Mouse (Mus musculus) lung, embryonic 15.5 days (tissue): ENCODE data around the gene Gdpgp1. TPM values are rescaled to one million over a fixed set of nuclear protein-coding genes. Genes with fewer than 3 reads are reported as not detected.

ENCODE experiments used
- ATAC-seq: fragments of 200-750 bp; cut with Nextera tagmentation; 2 replicates; pipeline ENCODE4 v1.8.0; 2017; ENCODE audit warnings: moderate number of reproducible peaks, borderline replicate concordance; ENCODE audit not compliant: low FRiP score, low TSS enrichment; ENCODE audit errors: extremely low read depth
- H3K27ac ChIP-seq: fragments of 300-500 bp; sonication (generic); 2 replicates; pipeline ENCODE4 v1.5.1; 2015; ENCODE audit warnings: moderate library complexity, mild to moderate bottlenecking, inconsistent platforms
- H3K27me3 ChIP-seq: fragments of 300-500 bp; sonication (generic); 2 replicates; pipeline ENCODE4 v1.6.1; 2015; ENCODE audit warnings: inconsistent platforms
- H3K36me3 ChIP-seq: fragments of 300-500 bp; sonication (generic); 2 replicates; pipeline ENCODE4 v1.6.1; 2015; ENCODE audit warnings: inconsistent platforms
- H3K4me1 ChIP-seq: fragments of 300-500 bp; sonication (generic); 2 replicates; pipeline ENCODE4 v1.6.1; 2015; ENCODE audit warnings: inconsistent platforms
- H3K4me2 ChIP-seq: fragments of 300-500 bp; sonication (generic); 2 replicates; pipeline ENCODE4 v1.6.1; 2015; ENCODE audit warnings: inconsistent platforms, mild to moderate bottlenecking, moderate library complexity
- H3K4me3 ChIP-seq: fragments of 300-500 bp; sonication (generic); 2 replicates; pipeline ENCODE4 v1.5.1; 2015; ENCODE audit warnings: mild to moderate bottlenecking, inconsistent platforms
- H3K9ac ChIP-seq: fragments of 300-500 bp; sonication (generic); 2 replicates; pipeline ENCODE4 v1.6.1; 2015; ENCODE audit warnings: inconsistent platforms
- H3K9me3 ChIP-seq: fragments of 300-500 bp; sonication (generic); 2 replicates; pipeline ENCODE4 v1.6.1; 2016; ENCODE audit warnings: inconsistent platforms
- WGBS: fragments of 180-500 bp; shearing (Covaris S2); methylation state at CpG from one replicate; pipeline ENCODE4 v1.1.7; 2015; 5-methylcytosine and 5-hydroxymethylcytosine counted together
- polyA plus RNA-seq: library from polyadenylated mRNA; unstranded; fragments of >200 nt; fragmentation: Nextera tagmentation; extraction: Ambion mirVana; gene quantifications from 2 replicates; pipeline ENCODE4 v1.2.1, GENCODE M21; 2015

Gdpgp1 gene
- polyA plus RNA-seq, 1 experiment from 2014 or later: 4.0 TPM

- 79% methylated on average over 2 of the region's 5 CpGs for WGBS
- H3K9ac ChIP-seq: no peak overlapping the region
- no peaks in the 10 kb centered on the region for H3K36me3 ChIP-seq
- no peak overlapping the region for H3K4me2 ChIP-seq
- ATAC-seq: no peak
- no peak overlapping the region for H3K4me3 ChIP-seq
- no peaks in the 10 kb centered on the region for H3K9me3 ChIP-seq
- H3K4me1 ChIP-seq: peaks cover 41% of the 10 kb centered on the region
- H3K27me3 ChIP-seq: no peaks in the 10 kb centered on the region
- no peak overlapping the region for H3K27ac ChIP-seq
Observed at GRCm38 (mm10) chr7:80200963-80201539, 31.6 kb upstream of the Gdpgp1 start.

GRCm38 (mm10) chr7:80201888-80202540 lies 30.7 kb upstream of the Gdpgp1 start:
- WGBS: 88% methylated on average over 15 of the region's 15 CpGs
- Histone ChIP-seq H3K4me1 (peaks cover 51% of the 10 kb centered on the region), H3K4me3 (no peak overlapping the region)

GRCm38 (mm10) chr7:80202961-80203360 lies 29.7 kb upstream of the Gdpgp1 start:
- no peaks in the 10 kb centered on the region for H3K36me3 ChIP-seq
- no peaks in the 10 kb centered on the region for H3K9me3 ChIP-seq
- peaks cover 54% of the 10 kb centered on the region for H3K4me1 ChIP-seq
- no peak for ATAC-seq
- H3K4me3 ChIP-seq: no peak overlapping the region
- 80% methylated on average over 5 of the region's 5 CpGs for WGBS
- no peak overlapping the region for H3K9ac ChIP-seq
- no peaks in the 10 kb centered on the region for H3K27me3 ChIP-seq
- H3K27ac ChIP-seq: no peak overlapping the region
- no peak overlapping the region for H3K4me2 ChIP-seq

More at GRCm38 (mm10) chr7:80201888-80202540, 30.7 kb upstream of the Gdpgp1 start:
- no peaks in the 10 kb centered on the region for H3K9me3 ChIP-seq
- no peak overlapping the region for H3K4me2 ChIP-seq
- H3K27me3 ChIP-seq: no peaks in the 10 kb centered on the region
- no peak overlapping the region for H3K27ac ChIP-seq
- no peaks in the 10 kb centered on the region for H3K36me3 ChIP-seq
- no peak for ATAC-seq
- H3K9ac ChIP-seq: no peak overlapping the region

- 51% methylated on average over 12 of the region's 12 CpGs for WGBS
- no peaks in the 10 kb centered on the region for H3K9me3 ChIP-seq
Observed at GRCm38 (mm10) chr7:80203638-80204096, 29.0 kb upstream of the Gdpgp1 start.

GRCm38 (mm10) chr7:80204362-80204761 lies 28.3 kb upstream of the Gdpgp1 start:
- no peak for ATAC-seq
- Histone ChIP-seq H3K4me1 (peaks cover 61% of the 10 kb centered on the region), H3K27ac (no peak overlapping the region), H3K4me2 (no peak overlapping the region), H3K27me3 (no peaks in the 10 kb centered on the region), H3K4me3 (no peak overlapping the region), H3K9ac (no peak overlapping the region), H3K36me3 (no peaks in the 10 kb centered on the region), H3K9me3 (no peaks in the 10 kb centered on the region)
- WGBS: 83% methylated on average over 4 of the region's 4 CpGs

More at GRCm38 (mm10) chr7:80203638-80204096, 29.0 kb upstream of the Gdpgp1 start:
- Histone ChIP-seq H3K9ac (0 out of 2 replicates have a peak overlapping the region, but pooled peaks have one; percentile 5), H3K36me3 (no peaks in the 10 kb centered on the region), H3K27ac (no peak overlapping the region), H3K4me3 (no peak overlapping the region), H3K4me1 (peaks cover 61% of the 10 kb centered on the region), H3K27me3 (no peaks in the 10 kb centered on the region), H3K4me2 (no peak overlapping the region)
- ATAC-seq: no peak

GRCm38 (mm10) chr7:80204961-80205360 lies 27.7 kb upstream of the Gdpgp1 start:
- peaks cover 61% of the 10 kb centered on the region for H3K4me1 ChIP-seq
- 78% methylated on average over 7 of the region's 7 CpGs for WGBS

GRCm38 (mm10) chr7:80205705-80206589 lies 26.7 kb upstream of the Gdpgp1 start:
- no peaks in the 10 kb centered on the region for H3K36me3 ChIP-seq
- H3K9ac ChIP-seq: no peak overlapping the region
- no peak overlapping the region for H3K4me2 ChIP-seq
- no peak for ATAC-seq
- 81% methylated on average over 12 of the region's 12 CpGs for WGBS
- no peaks in the 10 kb centered on the region for H3K27me3 ChIP-seq
- no peaks in the 10 kb centered on the region for H3K9me3 ChIP-seq
- peaks cover 56% of the 10 kb centered on the region for H3K4me1 ChIP-seq
- H3K4me3 ChIP-seq: no peak overlapping the region
- H3K27ac ChIP-seq: no peak overlapping the region

More at GRCm38 (mm10) chr7:80204961-80205360, 27.7 kb upstream of the Gdpgp1 start:
- Histone ChIP-seq H3K27ac (no peak overlapping the region), H3K27me3 (no peaks in the 10 kb centered on the region), H3K9ac (no peak overlapping the region), H3K4me3 (no peak overlapping the region), H3K4me2 (no peak overlapping the region), H3K9me3 (no peaks in the 10 kb centered on the region), H3K36me3 (no peaks in the 10 kb centered on the region)
- no peak for ATAC-seq

- H3K27me3 ChIP-seq: no peaks in the 10 kb centered on the region
- H3K9ac ChIP-seq: 0 out of 2 replicates have a peak overlapping the region, but pooled peaks have one; percentile 3
- peak overlapping the region; percentile 90 for H3K27ac ChIP-seq
- H3K36me3 ChIP-seq: no peaks in the 10 kb centered on the region
- peak overlapping the region; percentile 32; the same call in 1 of the 2 replicates for H3K4me2 ChIP-seq
- H3K4me3 ChIP-seq: no peak overlapping the region
- ATAC-seq: no peak
- 35% methylated on average over 3 of the region's 3 CpGs for WGBS
- no peaks in the 10 kb centered on the region for H3K9me3 ChIP-seq
- H3K4me1 ChIP-seq: peaks cover 54% of the 10 kb centered on the region
Observed at GRCm38 (mm10) chr7:80207314-80207731, 25.3 kb upstream of the Gdpgp1 start.

GRCm38 (mm10) chr7:80208026-80208642 lies 24.5 kb upstream of the Gdpgp1 start:
- Histone ChIP-seq H3K4me3 (no peak overlapping the region), H3K9ac (no peak overlapping the region)
- 57% methylated on average over 18 of the region's 18 CpGs for WGBS

GRCm38 (mm10) chr7:80208738-80209430 lies 23.8 kb upstream of the Gdpgp1 start:
- Histone ChIP-seq H3K4me3 (no peak overlapping the region), H3K4me2 (peak overlapping the region; percentile 37), H3K9me3 (no peaks in the 10 kb centered on the region), H3K36me3 (0 out of 2 replicates have a peak, but pooled peaks cover under 1% of the 10 kb centered on the region), H3K4me1 (peaks cover 46% of the 10 kb centered on the region), H3K9ac (no peak overlapping the region), H3K27me3 (no peaks in the 10 kb centered on the region), H3K27ac (peak overlapping the region; percentile 90)
- peak; percentile 68 for ATAC-seq
- WGBS: 45% methylated on average over 10 of the region's 10 CpGs

More at GRCm38 (mm10) chr7:80208026-80208642, 24.5 kb upstream of the Gdpgp1 start:
- peak; percentile 64 for ATAC-seq
- Histone ChIP-seq H3K36me3 (no peaks in the 10 kb centered on the region), H3K27me3 (no peaks in the 10 kb centered on the region), H3K9me3 (no peaks in the 10 kb centered on the region), H3K4me1 (peaks cover 53% of the 10 kb centered on the region), H3K27ac (peak overlapping the region; percentile 90), H3K4me2 (peak overlapping the region; percentile 37)

- H3K9me3 ChIP-seq: no peaks in the 10 kb centered on the region
- peaks cover 46% of the 10 kb centered on the region for H3K4me1 ChIP-seq
- no peak for ATAC-seq
- H3K9ac ChIP-seq: no peak overlapping the region
- H3K4me3 ChIP-seq: no peak overlapping the region
- WGBS: 65% methylated on average over 6 of the region's 6 CpGs
- peak overlapping the region; percentile 90 for H3K27ac ChIP-seq
- 0 out of 2 replicates have a peak, but pooled peaks cover 4% of the 10 kb centered on the region for H3K36me3 ChIP-seq
- peak overlapping the region; percentile 21; the same call in 1 of the 2 replicates for H3K4me2 ChIP-seq
- no peaks in the 10 kb centered on the region for H3K27me3 ChIP-seq
Observed at GRCm38 (mm10) chr7:80209669-80210068, 23.0 kb upstream of the Gdpgp1 start.
